Mouse (Mus musculus) liver, postnatal 0 days (tissue): Measurements from ENCODE around the gene Tex52. TPM values are rescaled to one million over a fixed set of nuclear protein-coding genes. Genes with fewer than 3 reads are reported as not detected.

ENCODE experiments used
- ATAC-seq: fragments of 200-750 bp; cut with Nextera tagmentation; 2 replicates; pipeline ENCODE4 v1.8.0; 2017; ENCODE audit warnings: mild to moderate bottlenecking, moderate library complexity
- DNase-seq: peaks from one replicate; pipeline ENCODE4 v3.0.0-alpha.2; 2016
- H3K27ac ChIP-seq: fragments of 300-500 bp; sonication (generic); 2 replicates; pipeline ENCODE4 v1.5.1; 2014; ENCODE audit warnings: antibody characterized with exemption, moderate library complexity, mild to moderate bottlenecking, low read depth
- H3K27me3 ChIP-seq: fragments of 300-500 bp; sonication (generic); 2 replicates; pipeline ENCODE4 v1.6.1; 2014; ENCODE audit warnings: low read length, control low read depth, mixed read lengths; ENCODE audit not compliant: insufficient read depth
- H3K36me3 ChIP-seq: fragments of 300-500 bp; sonication (generic); replicated peaks from 2 replicates; pipeline ENCODE4 v1.6.1; 2014; ENCODE audit warnings: mild to moderate bottlenecking, control low read depth, low read length, moderate library complexity, mixed read lengths; ENCODE audit not compliant: insufficient read depth
- H3K4me1 ChIP-seq: fragments of 300-500 bp; sonication (generic); 2 replicates; pipeline ENCODE4 v1.6.1; 2014; ENCODE audit warnings: antibody characterized with exemption, mild to moderate bottlenecking, control low read depth; ENCODE audit not compliant: insufficient read depth
- H3K4me2 ChIP-seq: fragments of 300-500 bp; sonication (generic); 2 replicates; pipeline ENCODE4 v1.6.1; 2014; ENCODE audit warnings: low read depth, mild to moderate bottlenecking, low read length, moderate library complexity, mixed read lengths
- H3K4me3 ChIP-seq: fragments of 300-500 bp; sonication (generic); 2 replicates; pipeline ENCODE4 v1.5.1; 2014; ENCODE audit warnings: low read depth, low read length
- H3K9ac ChIP-seq: fragments of 300-500 bp; sonication (generic); replicated peaks from 2 replicates; pipeline ENCODE4 v1.6.1; 2014; ENCODE audit warnings: mild to moderate bottlenecking, moderate library complexity
- H3K9me3 ChIP-seq: fragments of 300-500 bp; sonication (generic); 2 replicates; pipeline ENCODE4 v1.6.1; 2016; ENCODE audit warnings: mild to moderate bottlenecking, control low read depth, low read length, mixed read lengths
- CTCF ChIP-seq: sonication (generic); IDR thresholded peaks from 2 replicates; pipeline ENCODE4 v1.5.1; 2016; ENCODE audit warnings: antibody characterized with exemption, low read depth
- EP300 ChIP-seq: IDR thresholded peaks from 2 replicates; pipeline ENCODE4 v1.6.1; 2016; ENCODE audit warnings: antibody characterized with exemption, low read depth, mild to moderate bottlenecking
- WGBS: fragments of 180-500 bp; shearing (Covaris S2); extraction: QIAGEN DNeasy Blood & Tissue Kit; methylation state at CpG from one replicate; pipeline ENCODE4 v1.1.7; 2014; ENCODE audit not compliant: insufficient replicate concordance; 5-methylcytosine and 5-hydroxymethylcytosine counted together
- polyA plus RNA-seq: library from polyadenylated mRNA; unstranded; fragments of >200 nt; fragmentation: Nextera tagmentation; extraction: Ambion mirVana; gene quantifications from 2 replicates; pipeline ENCODE4 v1.2.1, GENCODE M21; 2015

The Tex52 gene
- polyA plus RNA-seq, 1 experiment from 2014 or later = not detected

GRCm38 (mm10) chr6:128389185-128389584 is 13.9 kb downstream of the Tex52 start:
- Histone ChIP-seq H3K9me3 (no peaks in the 10 kb centered on the region), H3K4me2 (no peak overlapping the region), H3K27me3 (no peaks in the 10 kb centered on the region), H3K4me1 (no peaks in the 10 kb centered on the region), H3K36me3 (no peaks in the 10 kb centered on the region), H3K27ac (no peak overlapping the region), H3K9ac (no peak overlapping the region), H3K4me3 (no peak overlapping the region)
- WGBS = 74% methylated on average over 1 of the region's 1 CpGs
- DNase-seq (no peak), ATAC-seq (no peak)
- no peak for TF ChIP-seq EP300
- no peak for TF ChIP-seq CTCF

GRCm38 (mm10) chr6:128390683-128391082 is 15.4 kb downstream of the Tex52 start:
- TF ChIP-seq CTCF (no peak), EP300 (no peak)
- ATAC-seq = no peak
- 45% methylated on average over 1 of the region's 1 CpGs for WGBS

GRCm38 (mm10) chr6:128397574-128398261 is 22.5 kb downstream of the Tex52 start:
- no peaks in the 10 kb centered on the region for H3K9me3 ChIP-seq
- peak; percentile 88 for ATAC-seq
- H3K27ac ChIP-seq = peak overlapping the region; percentile 51; the same call in 1 of the 2 replicates
- no peak overlapping the region for H3K4me3 ChIP-seq
- TF ChIP-seq CTCF = no peak
- no peak for TF ChIP-seq EP300
- peak; percentile 53 for DNase-seq
- no peaks in the 10 kb centered on the region for H3K27me3 ChIP-seq
- H3K36me3 ChIP-seq = no peaks in the 10 kb centered on the region
- no peaks in the 10 kb centered on the region for H3K4me1 ChIP-seq
- 54% methylated on average over 7 of the region's 7 CpGs for WGBS
- H3K4me2 ChIP-seq = no peak overlapping the region
- H3K9ac ChIP-seq = no peak overlapping the region

More at GRCm38 (mm10) chr6:128390683-128391082, 15.4 kb downstream of the Tex52 start:
- no peaks in the 10 kb centered on the region for H3K36me3 ChIP-seq
- H3K27me3 ChIP-seq = no peaks in the 10 kb centered on the region
- H3K9ac ChIP-seq = no peak overlapping the region
- no peaks in the 10 kb centered on the region for H3K9me3 ChIP-seq
- no peak overlapping the region for H3K4me2 ChIP-seq
- H3K27ac ChIP-seq = no peak overlapping the region
- no peak overlapping the region for H3K4me3 ChIP-seq
- no peak for DNase-seq
- H3K4me1 ChIP-seq = no peaks in the 10 kb centered on the region

GRCm38 (mm10) chr6:128398996-128399395 is 23.7 kb downstream of the Tex52 start, which contains the start of gene Nrip2:
TSS of gene Nrip2 (plus strand) at chr6:128399296.
- Histone ChIP-seq H3K4me3 (peak within 1 kb of the TSS; percentile 5), H3K9me3 (no peaks in the 10 kb centered on the region), H3K4me2 (peak within 1 kb of the TSS; percentile 51), H3K9ac (no peak within 1 kb of the TSS), H3K27me3 (no peaks in the 10 kb centered on the region), H3K36me3 (no peaks in the 10 kb centered on the region), H3K27ac (0 out of 2 replicates have a peak within 1 kb of the TSS, but pooled peaks have one; percentile 51), H3K4me1 (no peaks in the 10 kb centered on the region)
- ATAC-seq (no peak), DNase-seq (no peak)
- TF ChIP-seq CTCF = no peak
- no peak for TF ChIP-seq EP300
- 74% methylated on average over 3 of the region's 3 CpGs for WGBS

GRCm38 (mm10) chr6:128399421-128400185 is 24.3 kb downstream of the Tex52 start:
- 47% methylated on average over 14 of the region's 21 CpGs for WGBS
- Histone ChIP-seq H3K27ac (no peak overlapping the region), H3K4me3 (peak overlapping the region; percentile 5), H3K9me3 (no peaks in the 10 kb centered on the region), H3K9ac (no peak overlapping the region), H3K4me2 (peak overlapping the region; percentile 51), H3K4me1 (no peaks in the 10 kb centered on the region), H3K27me3 (no peaks in the 10 kb centered on the region), H3K36me3 (no peaks in the 10 kb centered on the region)
- TF ChIP-seq CTCF = no peak
- no peak for TF ChIP-seq EP300
- DNase-seq = peak; percentile 23
- 0 out of 2 replicates have a peak, but pooled peaks have one; percentile 16 for ATAC-seq

- Histone ChIP-seq H3K27ac (no peak overlapping the region), H3K4me2 (no peak overlapping the region), H3K9ac (no peak overlapping the region), H3K36me3 (no peaks in the 10 kb centered on the region), H3K4me1 (no peaks in the 10 kb centered on the region), H3K4me3 (no peak overlapping the region), H3K9me3 (no peaks in the 10 kb centered on the region), H3K27me3 (no peaks in the 10 kb centered on the region)
- DNase-seq = no peak
- TF ChIP-seq CTCF (no peak), EP300 (no peak)
- 60% methylated on average over 5 of the region's 5 CpGs for WGBS
- no peak for ATAC-seq
Measured at GRCm38 (mm10) chr6:128404708-128405107, 29.5 kb downstream of the Tex52 start.
